Mouse (Mus musculus) embryonic fibroblast, embryonic 13.5 days (primary cell): ENCODE measurements around the gene Rps19bp1.

Experiments used
- CTCF ChIP-seq: IDR thresholded peaks from 2 replicates; pipeline ENCODE4 v1.5.1; 2011; ENCODE audit warnings: mild to moderate bottlenecking, control low read depth, low read length, moderate library complexity, borderline replicate concordance; ENCODE audit not compliant: insufficient read depth
- POLR2A ChIP-seq: IDR thresholded peaks from 2 replicates; pipeline ENCODE4 v1.6.1; 2011; ENCODE audit warnings: low read depth, mild to moderate bottlenecking, control low read depth, low read length, moderate library complexity

DNA sequence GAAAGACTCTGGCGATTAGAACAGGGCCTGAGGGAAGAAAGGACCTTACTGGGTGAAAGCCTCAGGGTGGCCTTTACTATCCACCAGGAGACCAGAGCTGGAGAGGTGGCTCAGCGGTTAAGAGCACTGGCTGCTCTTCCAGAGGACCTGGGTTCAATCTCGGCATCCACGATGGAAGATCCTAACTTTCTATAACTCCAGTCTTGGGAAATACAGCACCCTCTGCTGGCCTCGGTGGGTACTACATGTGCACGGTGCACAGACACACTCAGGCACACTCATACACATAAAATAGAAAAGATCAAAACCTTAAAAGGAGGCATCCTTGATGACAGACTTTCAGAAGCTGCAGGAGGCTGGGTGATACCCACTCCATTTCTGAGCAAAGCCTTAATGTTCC, 16.5 kb upstream of the Rps19bp1 start:
- TF ChIP-seq CTCF (peak; percentile 52; the same call in 1 of the 2 replicates), POLR2A (no peak)
